Comparison of ENCODE assay signal across 8 mouse cellular contexts in genomic region chr13:83729331-83730009, GRCm38 (mm10).
DNase-seq lines count a peak whose midpoint lies in the region; ATAC-seq lines count a peak whose summit lies in the region.

No protein-coding gene starts in this region.

- no peak overlapping the region for H3K27ac ChIP-seq in heart, embryonic 13.5 days (replicated peaks)
- no peak overlapping the region for H3K27ac ChIP-seq in brown adipose tissue, adult 24 weeks (replicated peaks; ENCODE audit: low read depth, low read length)
- H3K27ac ChIP-seq in forebrain, embryonic 14.5 days (ENCODE audit: low read depth, low read length) = peak overlapping the region; percentile 100
- H3K27ac ChIP-seq in limb, embryonic 15.5 days = no peak overlapping the region

- H3K9me3 ChIP-seq in heart, embryonic 13.5 days = no peaks in the 10 kb centered on the region
- no peaks in the 10 kb centered on the region for H3K9me3 ChIP-seq in forebrain, embryonic 14.5 days (replicated peaks; ENCODE audit: control insufficient read depth, low read length)
- H3K9me3 ChIP-seq in limb, embryonic 15.5 days = no peaks in the 10 kb centered on the region

- ATAC-seq in heart, embryonic 13.5 days (ENCODE audit: extremely low read depth, insufficient number of reproducible peaks, low FRiP score, low TSS enrichment) = no peak
- peak; percentile 24 for ATAC-seq in forebrain, embryonic 14.5 days
- no peak for ATAC-seq in limb, embryonic 15.5 days (ENCODE audit: insufficient number of reproducible peaks, low FRiP score, low TSS enrichment, low read depth)

- intact Hi-C loops in heart, postnatal 25 days (cut with DNase I) = loop anchor here (10.0 kb wide), 1 partner anchor 495 kb away; the partner anchor contains the start of gene Tmem161b

- whole genome bisulfite sequencing in heart, embryonic 13.5 days = under 1% methylated on average over 33 of the region's 33 CpGs
- under 1% methylated on average over 33 of the region's 33 CpGs for WGBS in forebrain, embryonic 14.5 days
- WGBS in limb, embryonic 15.5 days = under 1% methylated on average over 33 of the region's 33 CpGs

- H3K36me3 ChIP-seq in heart, embryonic 13.5 days = no peaks in the 10 kb centered on the region
- peaks cover 42% of the 10 kb centered on the region for H3K36me3 ChIP-seq in forebrain, embryonic 14.5 days (ENCODE audit: control insufficient read depth, insufficient read depth, low read length)
- H3K36me3 ChIP-seq in limb, embryonic 15.5 days = no peaks in the 10 kb centered on the region

- H3K4me1 ChIP-seq in heart, embryonic 13.5 days = peaks cover 34% of the 10 kb centered on the region
- no peaks in the 10 kb centered on the region; the same call in 1 of the 2 replicates for H3K4me1 ChIP-seq in brown adipose tissue, adult 24 weeks (ENCODE audit: control insufficient read depth, insufficient read depth, insufficient read length, low read length)
- no peaks in the 10 kb centered on the region for H3K4me1 ChIP-seq in forebrain, embryonic 14.5 days (ENCODE audit: control insufficient read depth, insufficient read depth, low read length)
- H3K4me1 ChIP-seq in limb, embryonic 15.5 days = peaks cover 35% of the 10 kb centered on the region

- peak overlapping the region; percentile 91 for H3K4me2 ChIP-seq in heart, embryonic 13.5 days
- peak overlapping the region; percentile 86 for H3K4me2 ChIP-seq in forebrain, embryonic 14.5 days (ENCODE audit: low read length)
- H3K4me2 ChIP-seq in limb, embryonic 15.5 days = peak overlapping the region; percentile 94

- peak overlapping the region; percentile 87 for H3K9ac ChIP-seq in heart, embryonic 13.5 days
- peak overlapping the region; percentile 100 for H3K9ac ChIP-seq in forebrain, embryonic 14.5 days (ENCODE audit: low read length)
- no peak overlapping the region for H3K9ac ChIP-seq in limb, embryonic 15.5 days

- peaks cover 91% of the 10 kb centered on the region for H3K27me3 ChIP-seq in heart, embryonic 13.5 days (replicated peaks)
- no peaks in the 10 kb centered on the region for H3K27me3 ChIP-seq in forebrain, embryonic 14.5 days (replicated peaks; ENCODE audit: control insufficient read depth, insufficient read depth, low read length)
- peaks cover 91% of the 10 kb centered on the region for H3K27me3 ChIP-seq in limb, embryonic 15.5 days

- DNase-seq in heart, postnatal 25 days (ENCODE audit: low spot score) = no peak
- DNase-seq in forebrain, embryonic 14.5 days (ENCODE audit: low spot score) = peak; percentile 97
- DNase-seq in kidney, adult 9 months = peak; percentile 52
- peak; percentile 68 for DNase-seq in right cerebral cortex, postnatal 14 days
- no peak for DNase-seq in spleen, postnatal 14 days (ENCODE audit: low spot score in 2 of 2)

- peak overlapping the region; percentile 71 for H3K4me3 ChIP-seq in heart, embryonic 13.5 days
- peak overlapping the region; percentile 57 for H3K4me3 ChIP-seq in brown adipose tissue, adult 24 weeks (ENCODE audit: insufficient read depth, low read depth, low read length)
- peak overlapping the region; percentile 78 for H3K4me3 ChIP-seq in forebrain, embryonic 14.5 days (ENCODE audit: low read depth, low read length)
- H3K4me3 ChIP-seq in limb, embryonic 15.5 days = peak overlapping the region; percentile 28

Comparison
In these comparisons a context has a peak if more than half of its experiments do, and no peak if none do; other contexts are left out.
1. H3K4me3 ChIP-seq: peak in every context shown above with its lines; median percentile 78 in forebrain, embryonic 14.5 days; 71 in heart, embryonic 13.5 days; 57 in brown adipose tissue, adult 24 weeks; 28 in limb, embryonic 15.5 days.
2. DNase-seq: peak in forebrain, embryonic 14.5 days (single experiment), kidney, adult 9 months (single experiment) and right cerebral cortex, postnatal 14 days (single experiment); none in heart, postnatal 25 days (single experiment) and spleen, postnatal 14 days (0 of 2).
3. Peak in every context shown above with its lines, with median percentiles within 50 percentile points of each other: H3K4me2 ChIP-seq.